Mouse (Mus musculus) MEL (cell line): Measurements from ENCODE around the gene Defb30. TPM values are rescaled to one million over a fixed set of nuclear protein-coding genes. Genes with fewer than 3 reads are reported as not detected.

Experiments used
- DNase-seq: peaks from one replicate; pipeline ENCODE4 v3.0.0; 2011; ENCODE audit warnings: low read depth, low spot score
- H3K27ac ChIP-seq: 2 replicates; pipeline ENCODE4 v1.5.1; 2012; ENCODE audit warnings: low read depth, mild to moderate bottlenecking, control low read depth, low read length, moderate library complexity; ENCODE audit not compliant: control insufficient read depth
- H3K27me3 ChIP-seq, 2 experiments: fragments of 150-350 bp in 1 of 2; sonication (generic) in 1 of 2; 2 replicates each; pipeline ENCODE4 v1.6.1; 2012; ENCODE audit warnings: low read length in 2 of 2, mild to moderate bottlenecking in 2 of 2, improper control_type of control experiment in 1 of 2, moderate library complexity in 1 of 2; ENCODE audit not compliant: insufficient read depth in 2 of 2, control insufficient read depth in 1 of 2
- H3K36me3 ChIP-seq, 2 experiments: 2 replicates each; pipeline ENCODE4 v1.6.1; 2012 to 2014; ENCODE audit warnings: low read length in 2 of 2, improper control_type of control experiment in 1 of 2, inconsistent platforms in 1 of 2, mild to moderate bottlenecking in 1 of 2; ENCODE audit not compliant: insufficient read depth in 2 of 2, control insufficient read depth in 1 of 2
- H3K4me1 ChIP-seq, 2 experiments: fragments of 150-350 bp in 1 of 2; sonication (generic) in 1 of 2; 2 replicates each; pipeline ENCODE4 v1.6.1; 2012; ENCODE audit warnings: low read length in 2 of 2, improper control_type of control experiment in 1 of 2, mild to moderate bottlenecking in 1 of 2; ENCODE audit not compliant: insufficient read depth in 2 of 2, control insufficient read depth in 1 of 2
- H3K4me3 ChIP-seq, 2 experiments: fragments of 150-350 bp in 1 of 2; sonication (generic) in 1 of 2; 2 replicates each; pipeline ENCODE4 v1.5.1; 2012; ENCODE audit warnings: low read depth in 2 of 2, low read length in 2 of 2, mild to moderate bottlenecking in 2 of 2, moderate library complexity in 2 of 2, control low read depth in 1 of 2, improper control_type of control experiment in 1 of 2; ENCODE audit not compliant: control insufficient read depth in 1 of 2, insufficient read depth in 1 of 2
- H3K79me2 ChIP-seq: 2 replicates; pipeline ENCODE4 v1.6.1; 2012; ENCODE audit warnings: mild to moderate bottlenecking, low read length, moderate library complexity; ENCODE audit not compliant: control insufficient read depth, poor library complexity, insufficient read depth
- H3K9ac ChIP-seq: 2 replicates; pipeline ENCODE4 v1.6.1; 2012; ENCODE audit warnings: low read depth, mild to moderate bottlenecking, control low read depth, low read length, moderate library complexity; ENCODE audit not compliant: control insufficient read depth, poor library complexity, severe bottlenecking
- H3K9me3 ChIP-seq: fragments of 150-350 bp; sonication (generic); replicated peaks from 2 replicates; pipeline ENCODE4 v1.6.1; 2012; ENCODE audit warnings: mild to moderate bottlenecking, low read length, improper control_type of control experiment, moderate library complexity; ENCODE audit not compliant: insufficient read depth
- CHD1 ChIP-seq: IDR thresholded peaks from 2 replicates; pipeline ENCODE4 v1.6.1; 2012; ENCODE audit warnings: low read depth, mild to moderate bottlenecking, inconsistent platforms, low read length, improper control_type of control experiment
- CTCF ChIP-seq, 3 experiments: IDR thresholded peaks in 2 of 3; conservative IDR thresholded peaks in 1 of 3; 2 replicates each; pipeline ENCODE4 v1.5.1; 2011 to 2012; ENCODE audit warnings: low read length in 3 of 3, low read depth in 2 of 3, mild to moderate bottlenecking in 2 of 3, improper control_type of control experiment in 1 of 3, inconsistent platforms in 1 of 3, mixed read lengths in 1 of 3, moderate library complexity in 1 of 3; ENCODE audit not compliant: control insufficient read depth in 1 of 3, insufficient read depth in 1 of 3, poor library complexity in 1 of 3, severe bottlenecking in 1 of 3
- E2F4 ChIP-seq: IDR thresholded peaks from 2 replicates; pipeline ENCODE4 v1.6.1; 2011; ENCODE audit warnings: low read depth, low read length, improper control_type of control experiment, borderline replicate concordance
- EP300 ChIP-seq, 2 experiments: IDR thresholded peaks; 2 replicates each; pipeline ENCODE4 v1.6.1; 2011; ENCODE audit warnings: improper control_type of control experiment in 2 of 2, low read length in 2 of 2, low read depth in 1 of 2, mild to moderate bottlenecking in 1 of 2
- GABPA ChIP-seq: IDR thresholded peaks from 2 replicates; pipeline ENCODE4 v1.6.1; 2012; ENCODE audit warnings: low read depth, mild to moderate bottlenecking, inconsistent platforms, low read length, improper control_type of control experiment, moderate library complexity
- GATA1 ChIP-seq: IDR thresholded peaks from 2 replicates; pipeline ENCODE4 v1.6.1; 2011; ENCODE audit warnings: low read depth, low read length, improper control_type of control experiment
- JUND ChIP-seq: IDR thresholded peaks from 2 replicates; pipeline ENCODE4 v1.6.1; 2011; ENCODE audit warnings: low read depth, mild to moderate bottlenecking, improper control_type of control experiment, low read length
- MAFK ChIP-seq: IDR thresholded peaks from 2 replicates; pipeline ENCODE4 v1.6.1; 2011; ENCODE audit warnings: low read depth, mild to moderate bottlenecking, low read length, improper control_type of control experiment, borderline replicate concordance
- MAX ChIP-seq: IDR thresholded peaks from 2 replicates; pipeline ENCODE4 v1.6.1; 2011; ENCODE audit warnings: low read length, improper control_type of control experiment
- MAZ ChIP-seq: IDR thresholded peaks from 2 replicates; pipeline ENCODE4 v1.6.1; 2012; ENCODE audit warnings: low read depth, mild to moderate bottlenecking, inconsistent platforms, low read length, improper control_type of control experiment
- MXI1 ChIP-seq: IDR thresholded peaks from 2 replicates; pipeline ENCODE4 v1.6.1; 2011; ENCODE audit warnings: mild to moderate bottlenecking, low read depth, low read length, improper control_type of control experiment
- MYC ChIP-seq: IDR thresholded peaks from 2 replicates; pipeline ENCODE4 v1.6.1; 2011; ENCODE audit warnings: low read depth, mild to moderate bottlenecking, low read length, improper control_type of control experiment, moderate library complexity
- NELFE ChIP-seq: IDR thresholded peaks from 2 replicates; pipeline ENCODE4 v1.6.1; 2011; ENCODE audit warnings: low read depth, low read length, improper control_type of control experiment
- NRF1 ChIP-seq: IDR thresholded peaks from 2 replicates; pipeline ENCODE4 v1.6.1; 2014; ENCODE audit warnings: low read depth, mild to moderate bottlenecking, inconsistent platforms, low read length, improper control_type of control experiment, moderate library complexity; ENCODE audit not compliant: poor library complexity, insufficient read depth, severe bottlenecking
- POLR2A ChIP-seq, 2 experiments: IDR thresholded peaks; 2 replicates each; pipeline ENCODE4 v1.6.1; 2011 to 2012; ENCODE audit warnings: low read length in 2 of 2, mild to moderate bottlenecking in 2 of 2, control low read depth in 1 of 2, improper control_type of control experiment in 1 of 2, low read depth in 1 of 2, moderate library complexity in 1 of 2; ENCODE audit not compliant: control insufficient read depth in 1 of 2, insufficient read depth in 1 of 2, poor library complexity in 1 of 2
- POLR2AphosphoS2 ChIP-seq: IDR thresholded peaks from 2 replicates; pipeline ENCODE4 v1.6.1; 2011; ENCODE audit warnings: low read length, improper control_type of control experiment
- POLR2AphosphoS5 ChIP-seq: IDR thresholded peaks from 2 replicates; pipeline ENCODE4 v1.6.1; 2012; ENCODE audit warnings: low read depth, borderline replicate concordance, mild to moderate bottlenecking, inconsistent platforms, low read length, moderate library complexity, mixed read lengths
- RAD21 ChIP-seq: IDR thresholded peaks from 2 replicates; pipeline ENCODE4 v1.6.1; 2011; ENCODE audit warnings: mild to moderate bottlenecking, low read depth, low read length, improper control_type of control experiment
- RCOR1 ChIP-seq: IDR thresholded peaks from 2 replicates; pipeline ENCODE4 v1.6.1; 2012; ENCODE audit warnings: low read depth, mild to moderate bottlenecking, inconsistent platforms, low read length, improper control_type of control experiment
- SMC3 ChIP-seq: IDR thresholded peaks from 2 replicates; pipeline ENCODE4 v1.6.1; 2011; ENCODE audit warnings: low read depth, low read length, improper control_type of control experiment
- TAL1 ChIP-seq: IDR thresholded peaks from 2 replicates; pipeline ENCODE4 v1.6.1; 2012; ENCODE audit warnings: mild to moderate bottlenecking, inconsistent platforms, low read length, moderate library complexity, mixed read lengths
- USF1 ChIP-seq: IDR thresholded peaks from 2 replicates; pipeline ENCODE4 v1.6.1; 2014; ENCODE audit warnings: low read depth, mild to moderate bottlenecking, inconsistent platforms, low read length, improper control_type of control experiment, moderate library complexity
- ZC3H11A ChIP-seq: IDR thresholded peaks from 2 replicates; pipeline ENCODE4 v1.6.1; 2012; ENCODE audit warnings: low read depth, mild to moderate bottlenecking, inconsistent platforms, low read length, improper control_type of control experiment
- ZKSCAN1 ChIP-seq: IDR thresholded peaks from 2 replicates; pipeline ENCODE4 v1.6.1; 2012; ENCODE audit warnings: low read depth, mild to moderate bottlenecking, inconsistent platforms, low read length, improper control_type of control experiment, moderate library complexity
- ZMIZ1 ChIP-seq: IDR thresholded peaks from 2 replicates; pipeline ENCODE4 v1.6.1; 2012; ENCODE audit warnings: low read depth, mild to moderate bottlenecking, inconsistent platforms, low read length, improper control_type of control experiment, moderate library complexity
- polyA plus RNA-seq, 2 experiments: library from polyadenylated mRNA; stranded (reverse) in 1 of 2; unstranded in 1 of 2; fragments of >175 nt in 1 of 2; fragments of >200 nt in 1 of 2; gene quantifications; 2 replicates each; pipeline versions ENCODE4 v1.2.1 to v1.2.4; 2012; ENCODE audit warnings: low replicate concordance in 2 of 2, low read depth in 1 of 2; ENCODE audit not compliant: insufficient read length in 2 of 2, insufficient read depth in 1 of 2, missing spikeins in 1 of 2
- total RNA-seq: library from RNA; depleted of rRNA; stranded (reverse); fragments of 300-350 nt; gene quantifications from 2 replicates; pipeline ENCODE4 v1.2.3, GENCODE M21; 2012

The Defb30 gene
- total and polyA plus RNA-seq, 3 experiments, result not detected

- Histone ChIP-seq H3K36me3 (no peaks in the 10 kb centered on the region), H3K9ac (no peak overlapping the region), H3K79me2 (no peaks in the 10 kb centered on the region), H3K4me1 (no peaks in the 10 kb centered on the region), H3K4me3 (no peak overlapping the region), H3K9me3 (no peaks in the 10 kb centered on the region), H3K27me3 (peaks cover 0 to 2% of the 10 kb centered on the region in 2 experiments; a peak in 2 of 4 replicates), H3K27ac (no peak overlapping the region)
- no peak for DNase-seq
- TF ChIP-seq MXI1, result no peak
- no peak for TF ChIP-seq POLR2A (IDR thresholded peaks at IDR 0.05; ENCODE audit: control insufficient read depth in 1 of 2, insufficient read depth in 1 of 2, low read depth in 1 of 2, low read length in 2 of 2, poor library complexity in 1 of 2)
- TF ChIP-seq RCOR1, result no peak
- no peak for TF ChIP-seq USF1
- TF ChIP-seq EP300 (IDR thresholded peaks at IDR 0.05; ENCODE audit: low read depth in 1 of 2, low read length in 2 of 2), result no peak
- no peak for TF ChIP-seq MYC
- no peak for TF ChIP-seq SMC3
- TF ChIP-seq MAX, result no peak
- no peak for TF ChIP-seq TAL1
- no peak for TF ChIP-seq CHD1
- TF ChIP-seq MAFK, result no peak
- TF ChIP-seq POLR2AphosphoS2, result no peak
- no peak for TF ChIP-seq POLR2AphosphoS5
- no peak for TF ChIP-seq MAZ
- no peak for TF ChIP-seq ZMIZ1
- TF ChIP-seq CTCF (IDR thresholded peaks at IDR 0.05 in 2 of 3, conservative IDR thresholded peaks at IDR 0.05 in 1 of 3; ENCODE audit: control insufficient read depth in 1 of 3, insufficient read depth in 1 of 3, low read depth in 2 of 3, low read length in 3 of 3, poor library complexity in 1 of 3, severe bottlenecking in 1 of 3), result no peak
- TF ChIP-seq ZKSCAN1, result no peak
- no peak for TF ChIP-seq E2F4
Observed at GRCm38 (mm10) chr14:62991271-62991670, 58.5 kb downstream of the Defb30 start.

DNA sequence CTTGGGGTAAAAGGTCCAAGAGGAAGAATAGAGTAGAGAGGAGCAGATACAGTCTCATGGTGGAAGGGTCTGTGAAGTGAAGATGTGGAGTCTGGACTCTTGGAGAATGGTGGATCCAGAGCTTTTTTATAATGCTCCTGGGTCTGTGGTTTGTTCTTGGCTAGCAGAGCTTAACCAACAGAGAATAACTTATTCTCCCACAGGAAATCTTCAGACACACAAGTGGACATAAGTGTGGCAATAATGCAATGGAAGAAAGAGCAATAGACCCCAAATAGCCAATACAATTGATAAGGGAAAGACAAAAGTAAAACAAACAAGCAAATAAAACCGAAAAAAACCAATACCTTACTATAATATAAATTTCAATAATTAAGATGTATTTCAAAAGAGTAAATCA, 65.3 kb downstream of the Defb30 start, which contains the start of gene Defb48:
Gene Defb48, minus strand, starts transcription at position 101 of the 400 bp plus-strand sequence.
- Histone ChIP-seq H3K27ac (no peak within 1 kb of the TSS), H3K79me2 (no peaks in the 10 kb centered on the region), H3K9me3 (no peaks in the 10 kb centered on the region), H3K9ac (no peak within 1 kb of the TSS), H3K27me3 (no peaks in the 10 kb centered on the region; a peak in 1 of 4 replicates), H3K4me1 (peaks cover 3 to 6% of the 10 kb centered on the region in 2 experiments), H3K36me3 (peaks cover 0 to 5% of the 10 kb centered on the region in 2 experiments; a peak in 2 of 4 replicates), H3K4me3 (no peak within 1 kb of the TSS)
- TF ChIP-seq GABPA (no peak), SMC3 (no peak), MAX (no peak), USF1 (no peak), GATA1 (no peak), JUND (no peak), NRF1 (no peak), E2F4 (no peak), ZC3H11A (no peak), NELFE (no peak), RAD21 (no peak)
- TF ChIP-seq, all 39 proteins: peak for 0
- DNase-seq, result no peak
